Mouse (Mus musculus): Measurements from ENCODE around the gene C330021F23Rik.

- TF ChIP-seq CTCF (IDR thresholded peaks at IDR 0.05; ENCODE audit: low read depth, low read length) = no peak
- TF ChIP-seq POLR2AphosphoS5 (IDR thresholded peaks at IDR 0.05; ENCODE audit: insufficient replicate concordance, low read depth, low read length) = no peak
- no peak for TF ChIP-seq TAL1 (conservative IDR thresholded peaks at IDR 0.05; ENCODE audit: low read depth, low read length)
- TF ChIP-seq GATA1 (IDR thresholded peaks at IDR 0.05; ENCODE audit: borderline replicate concordance, low read length) = no peak
- TF ChIP-seq GATA2 (IDR thresholded peaks at IDR 0.05; ENCODE audit: borderline replicate concordance, low read depth, low read length) = no peak
Measured at GRCm38 (mm10) chr8:3539146-3539545, 28.6 kb upstream of the C330021F23Rik start.

Measured in G1E (cell line).